Mouse (Mus musculus): ENCODE results near the gene Kif4.

Gene Kif4

GRCm38 (mm10) chrX:100625546-100625801 is at the start of gene Kif4:
Gene Kif4, plus strand, starts transcription at chrX:100625737.
- no peak for DNase-seq (ENCODE audit: low spot score)

- DNase-seq (ENCODE audit: low spot score) = no peak
These were observed 30.7 kb upstream of the Kif4 start, which contains the start of gene P2ry4 for GRCm38 (mm10) chrX:100594791-100595190. Gene P2ry4, minus strand, starts transcription at chrX:100594869.

- DNase-seq (ENCODE audit: low spot score) = no peak
These were observed 28.1 kb upstream of the Kif4 start for GRCm38 (mm10) chrX:100597439-100597838.

- DNase-seq (ENCODE audit: low spot score) = no peak
These were observed 25.8 kb upstream of the Kif4 start for GRCm38 (mm10) chrX:100599755-100600154.

GRCm38 (mm10) chrX:100605314-100605713 is 20.2 kb upstream of the Kif4 start, which contains the start of gene Arr3:
Gene Arr3, plus strand, starts transcription at chrX:100605497.
- DNase-seq (ENCODE audit: low spot score) = no peak

- DNase-seq (ENCODE audit: low spot score) = no peak
These were observed 7.0 kb upstream of the Kif4 start for GRCm38 (mm10) chrX:100618488-100618887.

DNA sequence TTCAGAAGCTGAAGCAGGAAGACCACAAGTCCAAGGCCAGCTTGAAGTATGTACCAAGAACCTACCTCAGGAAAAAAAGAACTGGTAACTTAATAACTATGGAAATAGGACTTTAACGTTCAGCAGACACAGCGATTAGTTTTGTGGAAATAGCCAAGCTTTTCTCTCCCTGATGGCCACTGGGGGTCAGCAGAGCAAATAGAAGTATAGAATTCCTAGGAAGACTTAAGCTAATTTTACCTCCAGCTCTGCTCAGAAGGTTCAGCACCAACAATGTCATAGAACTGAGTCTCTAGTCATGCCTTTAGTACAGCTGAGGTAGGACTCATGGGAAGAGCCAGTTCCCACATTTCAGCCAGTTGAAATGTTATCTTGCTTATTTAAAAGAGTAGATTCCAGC is 4.2 kb upstream of the Kif4 start:
- DNase-seq (ENCODE audit: low spot score) = no peak

GRCm38 (mm10) chrX:100624242-100624641 is 1.3 kb upstream of the Kif4 start:
- DNase-seq (ENCODE audit: low spot score) = no peak

DNA sequence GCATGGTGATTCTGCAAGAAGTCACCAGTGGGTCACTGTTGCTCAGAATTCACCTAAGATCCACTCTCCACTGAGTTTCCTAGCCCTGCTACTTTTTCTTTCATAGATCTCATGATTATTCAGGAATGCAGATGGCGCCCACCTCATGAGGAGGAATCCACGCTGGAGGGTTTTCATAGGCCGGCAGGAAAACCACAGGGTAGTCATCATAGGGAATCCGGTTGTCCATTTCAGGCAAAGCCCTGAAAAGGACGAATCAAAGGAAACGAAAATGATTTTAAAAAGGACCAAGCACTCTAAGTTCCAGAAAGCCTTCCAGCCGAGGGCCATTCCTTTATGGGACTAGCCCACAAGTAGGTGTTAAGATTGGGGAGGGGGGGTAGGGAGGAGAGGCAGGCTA is 391 bp upstream of the Kif4 start:
- DNase-seq (ENCODE audit: low spot score) = no peak

GRCm38 (mm10) chrX:100625802-100626793 is 561 bp downstream of the Kif4 start, which contains the start of gene Pdzd11:
Gene Pdzd11, minus strand, starts transcription at chrX:100626568.
- DNase-seq (ENCODE audit: low spot score) = peak; percentile 29

DNA sequence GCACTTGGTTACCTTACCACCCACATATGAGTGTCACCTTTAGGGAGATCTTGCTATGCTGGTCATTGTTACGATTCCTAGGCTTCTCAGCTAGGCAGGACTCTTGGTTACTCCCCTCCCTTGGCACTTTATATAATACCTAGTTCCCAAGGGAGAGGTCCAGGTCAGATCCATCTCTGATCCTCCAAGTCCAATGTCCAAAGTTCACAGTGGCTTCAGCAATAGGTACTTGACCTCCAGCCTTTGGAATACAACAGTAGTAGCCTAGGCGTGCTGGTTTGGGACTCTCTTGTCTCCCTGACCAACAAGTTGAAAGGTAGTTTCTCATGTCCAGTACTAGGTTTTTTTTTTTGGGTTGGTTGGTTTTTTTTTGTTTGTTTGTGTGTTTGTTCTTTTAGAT is 3.5 kb downstream of the Kif4 start:
- DNase-seq (ENCODE audit: low spot score) = no peak

DNA sequence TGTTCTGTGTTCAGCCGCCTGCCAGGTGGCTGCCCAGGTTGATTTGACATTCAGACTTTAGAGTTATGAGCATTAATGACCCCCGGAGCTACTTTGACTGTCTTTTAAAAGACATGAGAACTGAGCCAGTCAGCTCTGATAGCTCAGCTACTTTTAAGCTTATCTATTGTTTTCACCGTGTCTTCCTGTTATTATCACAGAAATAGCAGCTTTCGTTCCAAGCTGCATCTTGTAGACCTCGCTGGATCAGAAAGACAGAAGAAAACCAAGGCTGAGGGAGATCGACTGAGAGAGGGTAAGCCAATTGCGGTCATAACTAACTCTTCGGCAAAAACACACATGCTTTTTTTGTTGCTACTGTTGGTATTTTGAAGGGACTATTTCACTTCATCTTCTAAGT is 12.9 kb downstream of the Kif4 start:
- no peak for DNase-seq (ENCODE audit: low spot score)

- no peak for DNase-seq (ENCODE audit: low spot score)
These were observed 27.3 kb downstream of the Kif4 start for GRCm38 (mm10) chrX:100652848-100653247.

GRCm38 (mm10) chrX:100664825-100665224 is 39.3 kb downstream of the Kif4 start:
- no peak for DNase-seq (ENCODE audit: low spot score)

DNA sequence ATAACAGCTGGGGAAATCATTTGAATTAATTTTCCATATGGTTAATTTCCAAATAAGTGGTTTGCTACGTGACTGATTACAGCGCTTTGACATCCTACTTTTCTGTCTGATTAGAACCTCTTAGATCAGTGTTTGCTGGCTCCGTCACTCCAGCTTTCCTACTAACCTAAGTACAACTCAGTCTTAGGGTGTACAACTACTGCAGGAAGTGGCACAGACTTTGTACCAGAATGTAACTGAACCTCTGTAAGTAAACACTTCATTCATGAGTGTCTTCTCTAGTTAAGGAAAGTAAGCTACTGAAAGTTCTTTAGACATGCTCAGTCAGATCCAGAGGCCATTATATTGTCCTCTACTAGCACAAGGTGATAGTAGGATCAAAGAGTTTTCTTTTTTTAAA is 52.7 kb downstream of the Kif4 start:
- DNase-seq (ENCODE audit: low spot score) = no peak

GRCm38 (mm10) chrX:100686527-100686926 is 61.0 kb downstream of the Kif4 start:
- DNase-seq (ENCODE audit: low spot score) = no peak

- no peak for DNase-seq (ENCODE audit: low spot score)
These were observed 62.0 kb downstream of the Kif4 start for GRCm38 (mm10) chrX:100687360-100688032.

GRCm38 (mm10) chrX:100688033-100688370 is 62.5 kb downstream of the Kif4 start:
- no peak for DNase-seq (ENCODE audit: low spot score)

DNA sequence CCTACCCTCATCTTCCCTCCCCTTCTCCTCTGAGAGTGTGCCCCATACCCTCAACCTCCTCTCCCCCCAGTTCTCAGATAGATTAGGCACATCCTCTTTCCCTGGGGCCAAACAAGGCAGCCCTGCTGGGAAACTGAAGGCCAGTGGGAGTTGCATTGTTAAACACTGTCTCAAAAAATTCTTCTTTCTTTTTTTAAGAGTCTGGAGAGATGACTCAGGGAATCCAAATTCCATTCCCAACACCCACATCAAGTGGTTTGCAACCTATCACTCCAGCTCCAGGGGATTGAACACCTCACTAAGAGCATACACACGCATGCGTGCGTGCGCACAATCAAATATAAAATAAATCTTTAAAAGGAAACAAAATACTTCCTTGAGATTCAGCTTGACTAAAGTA is 71.2 kb downstream of the Kif4 start:
- no peak for DNase-seq (ENCODE audit: low spot score)

- DNase-seq (ENCODE audit: low spot score) = no peak
These were observed 82.5 kb downstream of the Kif4 start for GRCm38 (mm10) chrX:100708032-100708431.

- no peak for DNase-seq (ENCODE audit: low spot score)
These were observed 90.6 kb downstream of the Kif4 start for GRCm38 (mm10) chrX:100716173-100716572.

GRCm38 (mm10) chrX:100728947-100729346 is 103.4 kb downstream of the Kif4 start:
- DNase-seq (ENCODE audit: low spot score) = no peak

- no peak for DNase-seq (ENCODE audit: low spot score)
These were observed 104.2 kb downstream of the Kif4 start, which contains the start of gene Gdpd2 for GRCm38 (mm10) chrX:100729665-100730188. Gene Gdpd2, plus strand, starts transcription at chrX:100729873.

Data from ovary, postnatal 10 days (tissue).